Mouse (Mus musculus): ENCODE results near the gene Stox2.

- no peak for TF ChIP-seq POLR2A (IDR thresholded peaks at IDR 0.05; ENCODE audit: low read depth, low read length)
- no peak for TF ChIP-seq CTCF (IDR thresholded peaks at IDR 0.05; ENCODE audit: extremely low read depth, insufficient read length, insufficient replicate concordance, low read depth, low read length)
Measured at GRCm38 (mm10) chr8:47212124-47212523, 234.0 kb downstream of the Stox2 start.

All from small intestine, adult 2 months (tissue).